Mouse (Mus musculus) small intestine, adult 2 months (tissue): Measurements from ENCODE around the gene Camta1.

ENCODE experiments used
- CTCF ChIP-seq: fragments of 200-500 bp; IDR thresholded peaks from 2 replicates; pipeline ENCODE4 v1.5.1; 2012; ENCODE audit warnings: low read depth, mild to moderate bottlenecking, control low read depth, inconsistent platforms, low read length, moderate library complexity, mixed read lengths; ENCODE audit not compliant: insufficient replicate concordance, insufficient read length; ENCODE audit errors: extremely low read depth
- POLR2A ChIP-seq: fragments of 200-500 bp; IDR thresholded peaks from 2 replicates; pipeline ENCODE4 v1.6.1; 2012; ENCODE audit warnings: low read depth, mild to moderate bottlenecking, control low read depth, inconsistent platforms, low read length, moderate library complexity

GRCm38 (mm10) chr4:150898716-150899365, 962.8 kb downstream of the Camta1 start:
- TF ChIP-seq CTCF (peak; percentile 96; the same call in 1 of the 2 replicates), POLR2A (0 out of 2 replicates have a peak, but pooled peaks have one; percentile 18)
